Mouse (Mus musculus): ENCODE results near the gene Commd9. TPM values are rescaled to one million over a fixed set of nuclear protein-coding genes. Genes with fewer than 3 reads are reported as not detected.

Gene Commd9
- polyA plus RNA-seq, 1 experiment from 2014 or later = 105 TPM

DNA sequence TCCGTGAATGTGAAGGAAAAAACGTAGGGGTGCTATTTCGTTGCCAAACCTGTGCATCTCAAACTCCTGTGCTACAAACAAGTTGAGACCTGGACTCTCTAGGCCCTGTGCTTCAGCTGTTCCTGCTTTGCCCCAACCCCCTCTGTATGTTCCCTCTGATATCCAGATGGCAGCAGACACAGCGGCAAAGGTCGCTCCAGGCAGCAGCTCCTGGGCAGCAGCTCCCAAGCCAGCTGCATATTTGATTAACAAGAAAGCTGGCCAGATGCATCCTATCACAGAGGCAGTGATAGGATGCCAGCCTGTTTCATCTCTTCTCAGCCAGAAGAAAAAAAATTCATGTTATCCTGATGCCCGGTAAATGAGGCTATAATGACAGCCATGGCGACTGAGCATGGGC, 32.5 kb downstream of the Commd9 start:
- Histone ChIP-seq H3K36me3 (no peaks in the 10 kb centered on the region), H3K27ac (replicated peaks) (no peak overlapping the region), H3K4me2 (no peak overlapping the region), H3K4me1 (peaks cover 12% of the 10 kb centered on the region), H3K9ac (replicated peaks) (no peak overlapping the region), H3K9me3 (replicated peaks) (no peaks in the 10 kb centered on the region), H3K27me3 (replicated peaks) (no peaks in the 10 kb centered on the region), H3K4me3 (replicated peaks) (no peak overlapping the region)
- WGBS = 71% methylated on average over 7 of the region's 7 CpGs
- no peak for ATAC-seq (ENCODE audit: low FRiP score)

DNA sequence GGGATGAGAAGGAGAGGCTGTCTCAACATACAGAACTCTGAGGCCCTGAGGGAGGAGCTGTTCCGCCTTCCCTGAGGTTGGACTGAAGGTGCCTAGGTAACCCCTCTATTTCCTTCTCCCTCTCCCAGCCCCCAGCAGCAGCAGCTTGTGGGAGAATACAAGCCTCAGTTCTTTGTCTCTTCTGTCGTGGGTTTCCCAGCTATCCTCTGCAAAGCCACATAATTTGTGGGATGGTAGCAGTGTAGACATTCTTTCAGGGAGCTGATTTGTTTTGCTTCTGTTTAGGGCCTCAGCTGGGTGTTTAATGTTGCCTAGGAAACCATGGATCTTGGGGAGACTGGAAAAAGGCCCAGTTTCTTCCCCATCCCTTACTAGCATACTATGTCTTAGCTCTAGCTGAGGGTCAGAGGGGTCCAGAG, 34.1 kb downstream of the Commd9 start:
- H3K9ac ChIP-seq (replicated peaks) = no peak overlapping the region
- peak overlapping the region; percentile 62 for H3K27ac ChIP-seq (replicated peaks)
- H3K36me3 ChIP-seq = no peaks in the 10 kb centered on the region
- H3K27me3 ChIP-seq (replicated peaks) = no peaks in the 10 kb centered on the region
- no peak overlapping the region for H3K4me2 ChIP-seq
- WGBS = 26% methylated on average over 2 of the region's 2 CpGs
- H3K4me1 ChIP-seq = peaks cover 12% of the 10 kb centered on the region
- no peaks in the 10 kb centered on the region for H3K9me3 ChIP-seq (replicated peaks)
- no peak overlapping the region for H3K4me3 ChIP-seq (replicated peaks)
- peak; percentile 82 for ATAC-seq (ENCODE audit: low FRiP score)

DNA sequence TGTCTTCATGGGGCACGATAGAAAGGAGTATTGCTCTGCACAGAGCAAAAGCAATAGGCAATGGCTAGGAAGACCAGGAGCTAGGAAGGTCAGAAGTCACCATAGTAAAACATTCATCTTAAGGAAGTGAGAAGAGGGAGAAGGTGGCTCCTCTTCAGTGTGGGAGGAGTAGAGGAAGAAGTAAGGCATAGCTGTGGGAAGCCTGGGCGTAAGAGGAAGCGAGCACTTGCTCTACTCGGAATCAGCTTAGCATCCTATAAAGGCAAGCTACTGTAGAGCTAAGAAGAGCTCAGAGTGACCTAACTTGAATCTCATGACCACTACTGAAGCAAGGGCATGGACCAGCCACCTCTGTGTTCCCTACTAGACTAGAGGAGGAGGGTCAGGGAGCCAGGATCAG, 36.3 kb downstream of the Commd9 start:
- Histone ChIP-seq H3K4me3 (replicated peaks) (no peak overlapping the region), H3K36me3 (no peaks in the 10 kb centered on the region), H3K4me1 (peaks cover 12% of the 10 kb centered on the region), H3K4me2 (no peak overlapping the region), H3K27ac (replicated peaks) (no peak overlapping the region), H3K27me3 (replicated peaks) (no peaks in the 10 kb centered on the region), H3K9me3 (replicated peaks) (no peaks in the 10 kb centered on the region), H3K9ac (replicated peaks) (no peak overlapping the region)
- ATAC-seq (ENCODE audit: low FRiP score) = no peak
- WGBS = over 99% methylated on average over 4 of the region's 4 CpGs

DNA sequence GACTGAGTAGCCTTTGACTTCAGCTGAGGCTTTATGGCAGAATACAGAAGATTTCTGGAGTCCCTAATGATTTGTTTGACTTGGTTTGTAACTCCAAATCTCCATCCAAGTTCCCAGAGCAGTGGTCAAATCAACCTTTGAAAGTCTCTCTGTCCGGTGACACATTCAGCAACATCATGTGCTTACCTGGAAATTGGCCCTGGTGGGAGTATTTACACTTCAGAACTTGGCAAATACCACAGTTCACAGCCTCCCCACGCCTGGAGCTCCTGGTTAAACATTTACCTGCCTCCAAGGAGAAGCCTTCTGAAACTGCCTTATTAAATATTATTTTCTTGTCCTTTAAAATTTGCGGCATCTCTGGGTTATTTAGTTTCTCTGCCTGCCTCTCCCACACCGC, 37.1 kb downstream of the Commd9 start:
- Histone ChIP-seq H3K9me3 (replicated peaks) (no peaks in the 10 kb centered on the region), H3K27ac (replicated peaks) (no peak overlapping the region), H3K36me3 (no peaks in the 10 kb centered on the region), H3K27me3 (replicated peaks) (no peaks in the 10 kb centered on the region), H3K4me3 (replicated peaks) (no peak overlapping the region), H3K4me2 (no peak overlapping the region), H3K9ac (replicated peaks) (no peak overlapping the region), H3K4me1 (peaks cover 12% of the 10 kb centered on the region)
- WGBS = 80% methylated on average over 4 of the region's 4 CpGs
- no peak for ATAC-seq (ENCODE audit: low FRiP score)

DNA sequence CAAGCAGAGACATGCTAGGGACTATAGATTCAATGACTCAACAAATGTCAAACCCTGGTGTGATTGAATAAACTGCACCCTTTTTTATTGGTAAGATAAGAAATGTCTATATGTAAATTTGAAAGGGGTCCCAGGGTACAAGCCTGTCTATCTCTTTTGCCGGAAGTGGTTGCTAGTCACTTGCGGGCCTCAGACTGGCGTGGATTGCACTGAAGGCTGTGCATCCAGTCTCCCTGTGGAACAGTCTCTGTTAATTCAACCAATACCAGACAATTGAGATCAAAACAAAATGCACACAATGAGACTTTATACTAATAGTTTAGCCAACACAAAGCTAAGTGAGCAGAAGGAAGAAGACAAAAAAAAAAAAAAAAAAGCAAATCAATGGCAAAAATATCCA, 39.1 kb downstream of the Commd9 start:
- Histone ChIP-seq H3K4me1 (peaks cover 7% of the 10 kb centered on the region), H3K4me3 (replicated peaks) (no peak overlapping the region), H3K36me3 (no peaks in the 10 kb centered on the region), H3K4me2 (no peak overlapping the region), H3K27me3 (replicated peaks) (no peaks in the 10 kb centered on the region), H3K27ac (replicated peaks) (no peak overlapping the region), H3K9me3 (replicated peaks) (no peaks in the 10 kb centered on the region), H3K9ac (replicated peaks) (no peak overlapping the region)
- no peak for ATAC-seq (ENCODE audit: low FRiP score)
- WGBS = 61% methylated on average over 3 of the region's 3 CpGs

DNA sequence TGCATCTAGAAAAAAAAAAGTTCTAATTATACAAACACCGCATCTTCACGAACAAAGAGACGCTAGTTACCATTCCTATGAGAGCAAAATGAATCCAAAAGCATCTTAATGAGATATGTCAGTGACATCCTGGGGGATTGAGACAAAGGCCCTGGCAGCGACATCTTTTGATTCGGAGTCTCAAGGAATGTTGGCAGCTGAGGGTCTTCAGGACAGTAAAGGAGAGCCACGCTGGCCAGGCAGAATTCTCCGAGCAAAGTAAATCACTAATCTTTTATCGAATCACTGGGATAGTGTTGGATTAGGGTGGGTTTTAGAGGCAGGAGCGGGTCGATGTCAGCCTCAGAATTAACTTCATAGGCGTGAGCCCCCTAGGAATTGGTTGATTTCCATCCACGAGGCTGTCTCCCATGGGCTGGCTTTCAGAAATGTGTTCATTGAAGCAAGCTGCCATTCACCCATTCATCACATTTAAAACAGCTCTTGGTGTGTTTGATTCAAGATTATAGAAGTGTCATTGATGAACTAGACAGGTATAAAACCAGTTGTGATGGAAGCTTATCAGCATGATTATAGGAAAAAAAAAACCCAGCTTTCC, 39.6 kb downstream of the Commd9 start:
- H3K4me3 ChIP-seq (replicated peaks) = no peak overlapping the region
- H3K4me2 ChIP-seq = no peak overlapping the region
- H3K27me3 ChIP-seq (replicated peaks) = no peaks in the 10 kb centered on the region
- WGBS = 45% methylated on average over 12 of the region's 12 CpGs
- H3K9me3 ChIP-seq (replicated peaks) = no peaks in the 10 kb centered on the region
- H3K9ac ChIP-seq (replicated peaks) = no peak overlapping the region
- H3K4me1 ChIP-seq = 0 out of 2 replicates have a peak, but pooled peaks cover 2% of the 10 kb centered on the region
- H3K27ac ChIP-seq (replicated peaks) = no peak overlapping the region
- ATAC-seq (ENCODE audit: low FRiP score) = no peak
- H3K36me3 ChIP-seq = no peaks in the 10 kb centered on the region

DNA sequence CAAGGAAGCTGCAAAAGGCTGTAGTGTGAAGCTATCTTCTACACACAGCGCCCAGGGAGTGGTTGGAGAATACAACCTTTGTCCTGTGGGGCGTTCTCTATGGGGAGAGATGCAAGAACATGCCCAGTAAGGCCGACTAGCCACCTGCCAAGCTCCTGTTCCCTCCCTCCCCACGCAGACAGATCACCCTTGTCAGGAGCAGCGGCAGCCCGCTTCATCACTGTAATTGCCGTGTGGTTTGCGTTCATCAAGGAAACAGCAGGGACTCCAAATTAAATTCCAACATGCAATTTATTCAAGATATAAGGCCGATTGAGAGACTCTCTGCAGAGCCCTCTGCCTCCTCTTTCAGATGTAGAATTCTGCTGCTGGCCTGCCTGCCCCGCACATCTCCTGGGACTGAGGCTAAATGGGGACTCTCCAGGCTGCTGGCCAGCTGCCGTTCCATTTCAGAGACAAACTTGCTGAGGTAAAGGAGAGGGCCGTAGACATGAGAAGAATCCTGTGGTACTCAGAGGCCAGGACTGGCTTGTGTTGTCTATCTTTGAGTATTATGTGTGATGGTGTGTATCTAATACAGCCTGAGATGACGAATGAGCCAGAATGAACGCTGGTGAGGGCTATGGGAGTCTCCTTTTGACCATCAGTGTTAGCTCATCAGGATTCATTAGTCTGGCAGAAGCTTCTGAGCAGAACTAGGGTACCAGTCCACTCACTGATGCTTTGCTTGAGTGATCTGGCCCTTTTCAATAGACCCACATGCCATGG, 46.3 kb downstream of the Commd9 start:
- Histone ChIP-seq H3K27ac (replicated peaks) (peak overlapping the region; percentile 66), H3K9ac (replicated peaks) (no peak overlapping the region), H3K4me1 (peaks cover 18% of the 10 kb centered on the region), H3K4me3 (replicated peaks) (no peak overlapping the region), H3K4me2 (no peak overlapping the region; the same call in none of the 2 replicates), H3K27me3 (replicated peaks) (no peaks in the 10 kb centered on the region), H3K9me3 (replicated peaks) (no peaks in the 10 kb centered on the region), H3K36me3 (no peaks in the 10 kb centered on the region)
- WGBS = 40% methylated on average over 14 of the region's 14 CpGs
- peak; percentile 59 for ATAC-seq (ENCODE audit: low FRiP score)

DNA sequence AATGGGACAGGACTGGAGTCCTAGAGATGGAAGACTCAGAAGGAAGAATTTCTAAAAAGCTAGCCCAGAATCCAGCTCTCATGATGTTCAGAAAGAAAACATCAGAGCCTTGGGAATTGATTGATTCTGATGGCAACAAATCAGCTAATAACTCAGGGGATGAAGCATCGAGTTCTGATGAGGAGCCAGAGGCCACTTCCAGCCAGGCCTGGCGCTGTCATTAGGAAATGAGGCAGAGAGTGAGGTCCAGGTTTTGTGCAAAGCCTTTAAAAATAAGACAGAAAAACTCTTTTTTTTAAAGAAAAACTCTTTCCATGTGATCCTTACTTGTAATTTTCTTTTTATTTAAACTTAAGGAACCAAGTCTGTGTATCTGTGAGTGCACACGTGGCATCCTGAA, 47.3 kb downstream of the Commd9 start:
- Histone ChIP-seq H3K9ac (replicated peaks) (no peak overlapping the region), H3K4me2 (no peak overlapping the region), H3K27me3 (replicated peaks) (no peaks in the 10 kb centered on the region), H3K27ac (replicated peaks) (no peak overlapping the region), H3K9me3 (replicated peaks) (no peaks in the 10 kb centered on the region), H3K4me3 (replicated peaks) (no peak overlapping the region), H3K4me1 (peaks cover 18% of the 10 kb centered on the region), H3K36me3 (no peaks in the 10 kb centered on the region)
- no peak for ATAC-seq (ENCODE audit: low FRiP score)
- 83% methylated on average over 3 of the region's 3 CpGs for WGBS

DNA sequence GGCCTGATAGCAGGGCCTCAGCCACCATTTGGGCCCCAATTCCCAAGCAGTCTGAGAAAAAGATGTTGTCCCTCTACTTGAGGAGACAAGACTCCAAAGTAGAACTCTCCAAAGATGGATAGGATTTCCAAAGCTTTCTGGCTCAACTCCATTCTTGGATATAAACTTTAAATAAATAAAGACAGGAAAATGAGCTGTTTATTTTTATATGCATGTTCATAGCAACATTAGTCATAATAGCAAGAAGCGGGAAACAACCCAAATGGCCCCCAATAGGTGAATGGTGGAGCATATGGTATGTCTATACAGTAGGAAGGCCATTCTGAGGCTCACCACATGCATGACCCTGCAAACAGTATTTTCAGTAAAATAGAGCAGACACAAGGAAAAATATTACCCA, 49.0 kb downstream of the Commd9 start:
- Histone ChIP-seq H3K27ac (replicated peaks) (no peak overlapping the region), H3K27me3 (replicated peaks) (no peaks in the 10 kb centered on the region), H3K36me3 (no peaks in the 10 kb centered on the region), H3K4me2 (no peak overlapping the region), H3K9me3 (replicated peaks) (no peaks in the 10 kb centered on the region), H3K4me3 (replicated peaks) (no peak overlapping the region), H3K9ac (replicated peaks) (no peak overlapping the region), H3K4me1 (peaks cover 18% of the 10 kb centered on the region)
- 82% methylated on average over 1 of the region's 1 CpGs for WGBS
- ATAC-seq (ENCODE audit: low FRiP score) = no peak

DNA sequence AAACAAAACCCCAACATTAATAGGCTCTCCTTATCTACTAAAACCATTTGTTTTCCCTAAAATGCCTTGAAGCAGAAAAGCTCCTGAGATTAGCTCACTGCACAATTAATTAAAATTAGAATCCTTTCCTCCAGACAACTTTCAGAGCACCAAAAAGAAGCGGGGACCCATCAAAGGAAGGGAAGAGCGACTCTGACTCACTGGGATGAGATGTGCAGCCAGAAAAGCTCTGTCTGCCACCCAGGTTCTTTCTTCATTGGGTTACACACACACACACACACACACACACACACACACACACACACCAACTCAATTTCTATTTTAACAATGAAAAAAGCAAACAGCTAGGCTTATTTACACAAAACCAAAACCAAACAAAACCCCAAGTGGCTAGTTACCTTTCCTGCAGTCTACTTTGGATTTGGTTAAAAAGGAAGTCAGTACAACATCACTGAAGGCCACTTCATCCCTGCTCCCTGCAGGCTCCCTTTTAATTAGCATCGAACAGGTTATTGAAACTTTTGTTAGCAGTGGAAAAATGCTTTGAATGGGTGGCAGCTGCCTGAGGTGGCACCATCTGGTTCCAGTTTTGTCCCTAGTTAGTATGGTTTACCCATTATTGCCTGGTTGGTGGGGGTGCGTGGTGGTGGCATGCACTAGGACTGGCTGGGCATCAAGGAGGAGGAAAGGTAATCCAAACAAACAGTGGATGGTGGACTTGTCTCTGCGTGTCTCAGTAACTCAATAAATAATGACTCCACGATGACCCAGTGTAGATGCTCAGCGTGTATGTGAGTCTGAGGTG, 64.9 kb downstream of the Commd9 start:
- Histone ChIP-seq H3K27ac (replicated peaks) (no peak overlapping the region), H3K4me2 (no peak overlapping the region), H3K36me3 (peaks cover 17% of the 10 kb centered on the region), H3K4me1 (peaks cover 11% of the 10 kb centered on the region), H3K9me3 (replicated peaks) (no peaks in the 10 kb centered on the region), H3K9ac (replicated peaks) (no peak overlapping the region), H3K4me3 (replicated peaks) (no peak overlapping the region), H3K27me3 (replicated peaks) (no peaks in the 10 kb centered on the region)
- no peak for ATAC-seq (ENCODE audit: low FRiP score)
- WGBS = 66% methylated on average over 7 of the region's 7 CpGs
